Mouse (Mus musculus): Measurements from ENCODE around the gene Rab26.

The Rab26 gene

GRCm38 (mm10) chr17:24507129-24507664 lies 26.8 kb downstream of the Rab26 start:
- no peak for DNase-seq (ENCODE audit: low spot score)

GRCm38 (mm10) chr17:24506332-24507070 lies 27.5 kb downstream of the Rab26 start:
- no peak for DNase-seq (ENCODE audit: low spot score)

- no peak for DNase-seq (ENCODE audit: low spot score)
These were observed 28.6 kb downstream of the Rab26 start for GRCm38 (mm10) chr17:24505286-24505955.

- no peak for DNase-seq (ENCODE audit: low spot score)
These were observed 29.9 kb downstream of the Rab26 start for GRCm38 (mm10) chr17:24504085-24504484.

GRCm38 (mm10) chr17:24502208-24502607 lies 31.8 kb downstream of the Rab26 start:
- no peak for DNase-seq (ENCODE audit: low spot score)

GRCm38 (mm10) chr17:24496026-24496425 lies 38.0 kb downstream of the Rab26 start:
- DNase-seq (ENCODE audit: low spot score) = no peak

GRCm38 (mm10) chr17:24495443-24495842 lies 38.6 kb downstream of the Rab26 start:
- no peak for DNase-seq (ENCODE audit: low spot score)

GRCm38 (mm10) chr17:24494627-24495335 lies 39.2 kb downstream of the Rab26 start:
- peak; percentile 60 for DNase-seq (ENCODE audit: low spot score)

GRCm38 (mm10) chr17:24490399-24490798 lies 43.6 kb downstream of the Rab26 start:
- DNase-seq (ENCODE audit: low spot score) = no peak

GRCm38 (mm10) chr17:24489265-24490030 lies 44.6 kb downstream of the Rab26 start:
- DNase-seq (ENCODE audit: low spot score) = no peak

GRCm38 (mm10) chr17:24488662-24489264 lies 45.2 kb downstream of the Rab26 start:
- DNase-seq (ENCODE audit: low spot score) = no peak

- no peak for DNase-seq (ENCODE audit: low spot score)
These were observed 45.8 kb downstream of the Rab26 start, which contains the start of gene Caskin1 for GRCm38 (mm10) chr17:24488186-24488661. Caskin1 (plus strand) TSS chr17:24488601.

- no peak for DNase-seq (ENCODE audit: low spot score)
These were observed 48.7 kb downstream of the Rab26 start for GRCm38 (mm10) chr17:24485090-24485860.

GRCm38 (mm10) chr17:24483495-24483894 lies 50.5 kb downstream of the Rab26 start:
- DNase-seq (ENCODE audit: low spot score) = no peak

GRCm38 (mm10) chr17:24481027-24481815 lies 52.8 kb downstream of the Rab26 start:
- no peak for DNase-seq (ENCODE audit: low spot score)

GRCm38 (mm10) chr17:24480201-24480826 lies 53.7 kb downstream of the Rab26 start:
- no peak for DNase-seq (ENCODE audit: low spot score)

GRCm38 (mm10) chr17:24479431-24479830 lies 54.6 kb downstream of the Rab26 start:
- DNase-seq (ENCODE audit: low spot score) = no peak

GRCm38 (mm10) chr17:24478663-24479380 lies 55.2 kb downstream of the Rab26 start, which contains the start of gene Mlst8:
Mlst8 (minus strand) TSS chr17:24479078.
- DNase-seq (ENCODE audit: low spot score) = peak; percentile 98

All from c-Kit-positive CD71-positive TER-119-positive erythroid progenitor cells, embryonic 14.5 days (primary cell).